Mouse (Mus musculus): ENCODE measurements around the gene Cap2. TPM values are rescaled to one million over a fixed set of nuclear protein-coding genes. Genes with fewer than 3 reads are reported as not detected.

Cap2 gene
- 0.83 TPM for polyA plus RNA-seq (2017; shearing (Covaris generic))

GRCm38 (mm10) chr13:46501800-46502389 is at the start of gene Cap2:
Cap2 (plus strand) TSS chr13:46501848.

GRCm38 (mm10) chr13:46669048-46669619 is 167.5 kb downstream of the Cap2 start, which contains the start of gene Fam8a1:
Fam8a1 (plus strand) TSS chr13:46669522.

Other genes with a start within 250 kb of the Cap2 start
- gene Stmnd1, start 228.1 kb upstream of the Cap2 start, polyA plus RNA-seq (2017; shearing (Covaris generic)): not detected
- gene Rbm24, start 83.4 kb upstream of the Cap2 start, polyA plus RNA-seq (2017; shearing (Covaris generic)): not detected
- gene Fam8a1, start 167.7 kb downstream of the Cap2 start, polyA plus RNA-seq (2017; shearing (Covaris generic)): 4.0 TPM
- 51.7 TPM for gene Nup153, start 226.1 kb downstream of the Cap2 start, polyA plus RNA-seq (2017; shearing (Covaris generic))